Mouse (Mus musculus) right cerebral cortex, postnatal 36 days (tissue): Measurements from ENCODE around the gene Arhgef28.

ENCODE experiments used
- DNase-seq, 2 experiments: peaks; one replicate each; pipeline ENCODE4 v3.0.0; 2022; ENCODE audit warnings: low spot score in 2 of 2, mixed read lengths in 1 of 2

Gene Arhgef28

DNA sequence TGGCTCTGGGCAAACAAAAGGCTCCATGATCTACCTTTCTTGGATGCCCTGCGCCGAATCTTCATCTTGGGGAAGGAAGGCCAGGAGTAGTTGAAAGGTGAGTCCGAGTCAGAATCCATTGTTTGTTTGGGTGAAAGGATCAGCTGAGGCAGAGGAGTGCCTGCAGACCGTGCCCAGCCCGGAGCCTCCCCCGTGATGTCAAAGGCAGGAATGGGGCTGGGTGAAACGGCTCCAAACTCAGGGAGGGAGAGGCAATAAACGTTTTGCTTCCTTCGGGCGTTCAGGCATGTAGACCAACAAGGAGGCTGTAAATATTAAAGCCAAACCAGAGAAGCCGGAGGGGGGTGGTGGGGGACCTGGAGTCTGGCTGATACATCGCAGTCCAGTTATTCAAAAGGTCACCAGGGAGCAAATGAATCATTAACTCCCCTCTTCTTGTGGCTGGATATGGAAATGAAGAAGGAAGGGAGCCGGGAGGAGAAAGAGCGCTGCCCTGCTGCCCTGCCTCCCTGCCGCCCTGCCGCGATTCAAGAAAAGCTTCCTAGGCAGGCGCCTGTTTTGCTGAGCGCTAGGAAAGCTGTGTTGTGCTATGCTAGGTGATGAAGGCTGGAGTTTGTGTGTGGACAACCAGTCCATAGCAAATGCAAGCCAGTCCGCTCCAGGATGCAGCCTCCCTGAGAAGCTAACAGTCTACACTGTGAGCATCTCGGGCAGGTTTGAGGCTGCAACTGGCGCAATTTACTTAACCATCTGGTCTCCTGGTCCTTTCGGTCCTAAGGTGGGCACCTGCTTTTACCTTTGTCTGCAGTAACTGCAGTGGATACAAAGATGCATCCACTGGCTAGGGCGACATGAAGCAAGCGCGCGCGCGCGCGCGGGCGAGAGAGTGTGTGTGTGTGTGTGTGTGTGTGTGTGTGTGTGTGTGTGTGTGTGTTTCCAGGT lies 190.0 kb downstream of the Arhgef28 start:
- no peak for DNase-seq

DNA sequence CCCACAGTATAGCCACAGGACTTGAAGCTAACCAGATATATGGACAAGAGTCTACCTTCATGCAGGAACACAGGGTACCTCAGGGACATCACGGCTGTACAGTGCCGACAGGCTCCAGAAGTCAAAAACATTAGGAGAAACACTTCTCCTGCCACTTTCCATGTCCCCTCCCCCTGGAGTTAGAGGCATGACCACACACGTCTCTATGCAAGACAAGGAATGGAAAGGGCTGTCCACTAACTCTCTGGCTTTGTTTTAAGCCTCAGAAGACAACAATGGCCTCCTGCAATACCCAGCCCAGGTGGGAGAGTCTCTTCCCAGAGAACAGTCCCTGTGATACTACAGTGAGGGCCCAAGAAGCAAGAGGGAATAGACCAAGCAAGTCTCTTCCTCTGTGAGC lies 191.3 kb downstream of the Arhgef28 start:
- no peak for DNase-seq

DNA sequence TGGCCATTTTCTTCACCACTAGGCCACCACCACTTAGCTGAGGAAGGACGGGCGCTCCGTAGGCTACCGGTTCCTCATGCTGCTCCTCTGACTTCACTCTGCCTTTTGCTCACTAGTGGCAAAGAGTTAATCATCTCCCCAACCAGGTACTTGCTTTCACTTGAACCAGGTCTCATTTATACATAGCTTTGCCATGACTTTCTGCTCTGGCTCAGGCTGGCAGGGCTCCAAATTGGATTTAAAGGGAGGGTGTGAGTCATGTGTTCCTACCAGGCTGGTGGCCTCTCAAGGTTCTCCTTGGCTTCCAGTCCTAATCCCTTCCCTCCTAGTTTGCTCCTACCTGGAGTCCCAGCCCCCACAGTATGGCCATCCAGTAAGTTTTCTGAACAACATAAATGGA lies 192.5 kb downstream of the Arhgef28 start:
- DNase-seq = no peak

DNA sequence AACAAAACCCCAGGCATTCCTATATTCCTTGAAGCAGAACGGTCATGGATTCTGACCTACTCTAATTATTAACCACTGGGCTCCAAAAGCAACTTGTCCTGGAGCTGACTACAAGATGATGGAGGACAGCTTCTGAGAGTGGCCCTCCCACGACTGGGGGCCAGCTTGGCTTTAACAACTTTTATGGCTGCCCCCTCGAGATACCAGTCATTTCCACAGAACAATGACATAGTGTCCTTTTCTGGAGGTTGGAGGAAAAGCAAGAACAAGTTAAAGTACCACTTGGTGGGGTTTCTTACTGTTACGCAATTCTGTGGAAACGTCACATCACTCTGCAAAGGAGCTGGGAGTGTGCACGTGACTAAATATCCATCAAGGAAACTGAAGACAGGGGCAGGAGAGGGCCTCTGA lies 194.3 kb downstream of the Arhgef28 start:
- no peak for DNase-seq

DNA sequence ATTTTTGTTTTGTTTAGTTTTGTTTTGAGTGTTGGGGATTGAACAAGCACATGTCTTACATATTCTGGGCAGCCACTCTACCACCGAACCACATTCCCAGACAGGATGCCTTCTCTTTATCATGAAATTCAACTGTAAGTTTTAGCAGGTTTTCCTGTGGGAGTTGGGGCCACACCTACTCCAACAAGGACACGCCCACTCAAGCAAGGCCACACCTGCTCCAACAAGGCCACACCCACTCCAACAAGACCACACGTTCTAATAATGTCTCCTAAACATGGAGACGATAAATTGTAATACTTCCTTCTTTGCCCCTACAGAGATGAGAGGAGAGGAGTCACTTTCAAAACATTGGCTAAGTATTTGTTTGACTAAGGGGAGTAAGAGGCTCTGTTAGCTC lies 197.2 kb downstream of the Arhgef28 start:
- no peak for DNase-seq

DNA sequence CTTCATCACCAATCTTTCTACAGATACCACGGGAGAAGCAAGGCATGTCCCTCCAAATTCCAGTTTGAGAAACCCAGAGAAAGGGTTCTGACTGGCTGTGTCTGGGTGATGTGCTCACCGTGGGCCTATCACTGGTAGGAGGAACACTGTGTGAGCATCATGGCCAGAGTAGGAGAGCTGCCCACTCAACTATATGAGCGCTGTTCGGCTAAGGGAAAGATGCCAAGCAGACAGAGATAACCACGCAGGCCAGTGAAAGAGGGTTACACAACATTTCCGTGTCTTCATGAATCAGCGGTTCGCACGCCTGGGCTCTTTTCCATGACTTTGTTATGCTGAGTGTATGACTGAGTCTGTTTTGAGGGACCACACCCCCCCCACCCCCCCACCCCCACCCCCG lies 197.7 kb downstream of the Arhgef28 start:
- DNase-seq = peak; percentile 69 to 85

DNA sequence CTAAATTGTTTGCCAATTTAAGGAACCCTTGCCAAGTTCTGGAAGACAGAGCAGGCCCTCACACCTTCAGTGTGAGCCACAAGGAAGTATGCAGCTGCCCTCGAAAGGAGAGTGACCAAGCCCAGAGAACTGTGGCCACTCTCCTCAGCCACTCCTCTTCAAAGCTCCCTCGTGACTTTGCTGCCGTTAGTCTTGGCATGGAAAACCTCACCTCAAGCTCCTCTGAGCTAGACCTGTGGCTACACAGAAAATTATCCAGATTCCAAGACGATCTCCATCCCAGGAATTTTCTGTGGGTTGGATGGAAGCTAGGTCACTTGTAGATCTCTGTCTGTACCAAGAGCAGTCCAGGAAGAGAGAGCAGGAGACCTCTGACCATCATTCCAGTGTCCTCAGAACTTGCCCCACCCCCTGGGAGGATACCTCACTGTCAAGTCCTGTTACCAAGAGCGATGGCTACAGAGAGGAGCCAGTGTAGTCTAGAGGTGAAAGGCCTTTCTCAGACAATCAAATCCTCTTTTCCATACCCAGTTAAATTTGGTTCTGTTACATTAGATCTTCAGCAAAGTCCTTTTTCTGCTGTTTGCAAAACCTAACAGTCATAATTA lies 200.5 kb downstream of the Arhgef28 start:
- DNase-seq = no peak

DNA sequence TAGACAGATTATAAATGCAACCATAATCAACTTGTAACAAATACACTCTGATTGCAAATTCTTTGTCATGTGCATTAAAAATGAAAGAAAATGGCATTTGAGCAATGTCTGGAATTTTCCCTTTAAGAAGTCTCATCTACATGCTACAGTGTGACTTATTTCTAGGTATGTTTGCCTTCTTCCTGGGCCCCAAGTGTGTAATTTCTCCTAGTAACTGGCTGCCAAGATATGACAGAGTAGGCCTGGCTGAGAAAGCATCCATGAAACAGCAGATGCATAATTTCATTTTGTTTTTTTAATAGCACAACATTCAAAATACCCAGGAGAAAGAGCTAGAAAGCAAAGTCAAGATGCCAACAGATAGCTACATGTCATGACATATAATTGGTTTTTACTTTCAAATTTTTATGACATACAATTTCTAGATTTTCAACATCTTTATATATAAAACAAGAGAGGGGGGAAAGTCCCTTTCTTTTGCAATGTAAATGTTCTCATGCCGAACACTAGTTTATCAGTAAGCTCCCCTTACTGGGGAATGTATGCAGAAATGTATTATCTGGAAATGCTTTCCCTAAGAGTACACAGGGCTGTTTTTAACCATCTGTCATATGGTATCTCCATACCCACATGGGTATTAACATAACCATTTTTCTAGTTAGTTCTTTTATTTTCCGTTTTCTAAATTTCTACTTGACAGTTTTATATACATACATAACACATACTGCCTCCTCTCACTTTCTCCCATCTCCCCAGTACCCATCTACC lies 201.4 kb downstream of the Arhgef28 start:
- no peak for DNase-seq

DNA sequence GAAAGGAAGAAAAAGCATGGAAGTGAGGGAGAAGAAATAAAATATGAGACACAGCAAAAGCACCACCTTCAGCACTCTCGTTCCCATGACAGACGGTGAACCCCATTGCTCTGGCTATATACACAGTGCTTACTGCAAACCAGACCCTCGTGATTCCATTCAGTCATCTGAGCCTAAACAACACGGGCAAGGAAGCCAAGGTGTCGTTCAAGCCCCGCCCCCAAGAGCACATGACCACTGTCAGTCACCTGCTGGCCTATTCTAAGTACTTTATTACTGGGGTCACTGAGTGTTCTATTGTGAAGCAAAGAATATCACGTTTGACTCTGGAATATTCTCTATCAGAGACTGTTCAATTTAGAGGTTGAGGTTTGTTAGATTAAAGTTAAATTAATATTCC lies 202.5 kb downstream of the Arhgef28 start:
- DNase-seq = no peak

DNA sequence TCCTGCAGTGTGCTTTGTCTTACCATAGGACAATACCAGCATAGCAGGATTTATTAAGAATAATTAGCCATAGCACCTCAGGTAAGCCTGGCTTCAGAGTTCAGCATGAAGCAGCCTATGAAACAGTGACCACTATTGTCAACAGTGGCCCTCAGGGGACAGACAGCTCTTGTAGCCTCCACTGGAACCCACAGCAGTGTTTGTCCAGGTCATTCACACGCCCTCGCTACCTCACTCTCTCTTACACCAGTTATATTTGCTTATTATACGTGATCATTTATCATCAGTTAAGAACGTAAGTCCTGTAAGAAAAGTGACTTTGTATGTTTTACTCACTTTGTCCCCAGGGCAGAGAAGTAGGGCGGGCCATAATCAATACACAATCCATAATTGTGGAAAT lies 203.6 kb downstream of the Arhgef28 start:
- no peak for DNase-seq

DNA sequence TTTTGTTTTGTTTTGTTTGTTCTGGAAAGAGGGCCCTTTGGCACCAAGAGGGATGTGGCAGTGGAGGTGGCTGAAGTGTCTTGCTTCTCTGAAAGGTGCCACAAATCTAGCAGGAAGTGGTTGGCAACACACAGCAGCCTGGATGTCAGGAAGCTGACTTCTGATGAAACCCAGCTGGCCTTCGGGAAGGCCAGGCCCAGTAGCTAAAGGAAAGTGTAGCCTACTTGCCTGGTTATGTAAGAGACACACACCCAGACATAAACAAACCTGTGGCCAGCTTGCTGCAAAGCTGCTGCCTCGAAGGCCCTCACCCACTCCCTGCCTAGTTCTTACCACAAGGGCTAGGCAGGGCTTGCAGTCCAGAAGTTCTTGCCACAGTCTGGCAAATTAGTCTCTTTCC lies 204.1 kb downstream of the Arhgef28 start:
- DNase-seq = no peak

DNA sequence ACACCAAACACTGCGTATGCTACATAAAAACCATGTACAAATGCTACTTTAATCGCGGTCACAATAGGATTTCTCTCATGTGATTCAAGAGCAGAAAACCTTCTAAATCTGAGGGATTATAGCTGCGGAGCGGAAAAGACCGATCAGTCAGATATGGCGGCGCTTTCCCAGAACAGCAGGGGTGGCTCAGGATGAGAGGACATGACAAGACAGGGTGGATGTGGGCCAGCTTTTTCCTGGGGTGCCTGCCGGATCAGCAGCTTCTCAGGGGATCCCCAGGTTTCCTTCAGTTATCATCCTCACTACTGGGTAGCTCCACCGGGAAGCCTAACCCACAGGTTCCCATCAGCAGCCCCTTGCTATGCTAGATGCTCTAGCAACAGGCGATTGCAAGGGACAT lies 204.5 kb downstream of the Arhgef28 start:
- DNase-seq = no peak

DNA sequence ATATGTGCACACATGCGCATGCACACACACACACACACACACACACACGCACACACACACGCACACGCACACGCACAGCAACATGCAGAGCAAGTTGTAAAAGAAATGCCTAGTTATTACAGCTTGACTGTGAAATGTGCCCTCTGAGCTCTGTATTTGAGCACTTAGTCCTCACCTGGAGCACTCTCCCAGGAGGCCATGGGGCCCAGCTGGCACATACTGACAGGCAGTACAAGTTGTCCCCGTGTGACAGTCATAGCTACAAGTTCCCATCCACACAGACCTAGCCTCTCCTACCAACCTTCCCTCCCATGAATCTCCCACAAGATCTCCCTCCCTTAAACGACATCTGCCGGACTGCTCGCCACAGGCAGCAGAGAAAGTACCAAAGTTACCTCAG lies 205.4 kb downstream of the Arhgef28 start:
- no peak for DNase-seq

DNA sequence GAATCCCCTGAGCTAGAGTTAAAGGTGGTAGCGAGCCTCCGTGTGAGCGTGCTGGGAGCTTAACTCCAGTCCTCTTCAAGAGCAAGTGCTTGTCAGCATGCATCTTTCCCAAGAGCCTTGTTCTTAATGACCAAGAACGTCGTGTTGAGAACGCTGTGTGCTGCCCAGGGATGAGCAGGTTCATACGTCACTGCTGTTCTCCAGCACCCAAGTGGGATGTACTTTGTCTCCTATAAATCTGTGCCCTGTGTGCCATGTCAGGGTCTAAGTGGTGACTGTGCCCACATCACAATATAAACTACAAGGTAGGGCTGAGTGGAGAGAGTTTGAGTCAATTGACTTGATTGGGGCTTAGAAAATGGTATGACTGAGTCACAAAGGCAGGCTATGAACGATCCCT lies 207.1 kb downstream of the Arhgef28 start:
- DNase-seq = no peak

DNA sequence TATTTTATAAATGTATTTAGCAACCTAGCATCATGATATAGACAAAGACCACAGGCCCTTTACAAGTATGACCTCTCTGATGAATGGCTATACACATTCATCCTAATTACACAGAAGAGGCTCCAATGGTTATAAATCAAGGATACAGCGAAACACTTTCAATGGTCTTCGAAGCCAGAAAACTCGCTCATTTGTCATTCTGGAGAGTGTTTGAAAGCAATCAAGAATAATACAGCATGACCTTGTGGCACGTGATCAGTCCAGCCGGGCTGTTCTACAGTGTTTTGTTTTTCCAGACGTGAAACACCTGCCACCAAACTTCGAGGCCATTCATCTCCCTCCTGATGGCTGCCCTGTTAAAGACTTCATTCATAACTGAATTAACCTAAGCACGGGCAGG lies 207.7 kb downstream of the Arhgef28 start:
- DNase-seq = no peak

DNA sequence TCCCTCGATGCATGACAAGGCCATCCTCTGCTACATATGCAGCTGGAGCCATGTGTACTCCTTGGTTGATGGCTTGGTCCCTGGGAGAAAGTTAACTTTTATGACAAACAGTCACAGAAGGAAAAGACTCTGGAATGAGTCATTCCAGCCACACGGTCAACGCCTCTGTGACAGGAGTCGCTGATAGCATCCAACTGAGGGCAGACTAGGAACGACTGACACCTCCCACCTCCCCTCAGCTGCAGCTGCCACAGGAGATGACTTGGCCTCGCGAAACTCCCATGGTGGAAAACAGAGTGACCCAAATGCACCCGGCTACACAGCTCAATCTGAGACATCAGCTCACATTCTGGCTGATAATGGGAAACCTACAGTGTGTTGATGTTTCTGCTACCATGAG lies 215.3 kb downstream of the Arhgef28 start:
- no peak for DNase-seq

DNA sequence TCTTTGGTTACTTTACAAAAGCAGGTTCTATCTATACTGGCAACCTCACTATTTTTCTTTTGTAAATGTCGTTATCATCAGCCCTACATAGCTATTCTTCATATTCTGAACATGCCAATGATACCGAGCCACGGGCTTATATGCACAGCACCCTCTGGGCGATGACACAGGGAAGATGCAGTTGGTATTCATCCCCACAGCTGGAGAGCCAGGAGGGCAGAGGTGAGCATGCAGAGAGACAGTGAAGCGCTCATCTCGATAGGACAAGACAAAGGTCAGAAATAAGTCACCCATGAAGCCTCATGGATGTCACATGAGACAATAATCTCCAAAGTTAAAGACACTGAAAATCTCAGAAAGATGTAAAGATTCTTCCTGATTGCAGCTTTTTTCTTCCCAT lies 217.4 kb downstream of the Arhgef28 start:
- no peak for DNase-seq

DNA sequence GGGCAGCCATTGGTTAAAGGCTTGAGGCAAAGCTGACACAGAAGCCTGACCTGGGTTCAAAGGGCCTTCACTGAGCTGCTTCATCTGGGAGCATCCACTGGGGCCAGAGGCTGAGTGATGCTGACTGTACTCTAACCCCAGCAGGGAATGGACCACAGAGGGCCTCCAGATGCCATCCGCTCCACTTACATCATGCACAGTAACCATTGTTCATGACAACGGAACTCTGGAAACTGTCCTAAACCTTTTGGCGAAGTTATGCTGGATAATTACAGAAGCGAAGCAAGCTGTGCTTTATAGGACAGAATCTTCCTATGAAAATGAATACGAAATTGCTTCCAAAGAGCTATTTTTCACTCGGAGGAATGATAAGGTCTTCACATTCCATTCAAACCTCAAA lies 219.5 kb downstream of the Arhgef28 start:
- DNase-seq = no peak

DNA sequence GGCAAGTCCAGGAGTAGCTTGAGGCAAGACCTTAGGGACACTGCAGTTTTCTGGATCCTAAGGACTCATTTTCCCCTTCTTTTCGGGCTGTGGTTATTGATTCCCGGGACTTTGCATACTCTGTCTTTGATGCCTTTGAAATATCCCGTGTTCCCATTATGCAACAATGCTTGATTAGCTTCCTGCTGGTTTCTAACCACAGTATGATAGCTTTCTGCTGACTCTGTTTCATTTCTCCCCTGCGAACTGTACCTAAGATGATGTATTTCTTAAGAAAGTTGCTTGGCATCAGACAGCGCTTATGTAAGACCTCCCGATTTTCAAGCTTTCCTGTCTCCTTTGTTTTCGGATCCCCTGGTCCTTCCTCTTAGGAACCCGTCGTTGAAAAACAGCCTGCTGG lies 229.1 kb downstream of the Arhgef28 start:
- no peak for DNase-seq

DNA sequence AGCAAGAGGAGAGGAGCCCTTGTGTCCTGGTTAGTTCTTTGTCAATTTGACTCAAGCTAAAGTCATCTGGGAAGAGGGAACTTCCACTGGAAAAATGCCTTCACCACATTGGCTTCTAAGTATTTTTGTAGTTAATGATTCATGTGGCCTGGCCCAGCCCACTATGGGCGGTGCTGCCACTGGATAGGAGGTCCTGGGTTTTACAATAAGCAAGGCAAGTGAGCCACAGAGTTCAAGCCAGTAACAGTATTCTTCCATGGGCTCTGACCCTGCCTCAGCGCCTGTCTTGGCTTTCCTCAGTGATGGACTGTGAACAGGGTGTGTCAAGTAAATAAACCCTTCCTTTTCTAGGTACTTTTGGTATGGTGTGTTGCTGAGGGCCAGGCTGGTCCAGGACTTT lies 229.6 kb downstream of the Arhgef28 start:
- DNase-seq = no peak

DNA sequence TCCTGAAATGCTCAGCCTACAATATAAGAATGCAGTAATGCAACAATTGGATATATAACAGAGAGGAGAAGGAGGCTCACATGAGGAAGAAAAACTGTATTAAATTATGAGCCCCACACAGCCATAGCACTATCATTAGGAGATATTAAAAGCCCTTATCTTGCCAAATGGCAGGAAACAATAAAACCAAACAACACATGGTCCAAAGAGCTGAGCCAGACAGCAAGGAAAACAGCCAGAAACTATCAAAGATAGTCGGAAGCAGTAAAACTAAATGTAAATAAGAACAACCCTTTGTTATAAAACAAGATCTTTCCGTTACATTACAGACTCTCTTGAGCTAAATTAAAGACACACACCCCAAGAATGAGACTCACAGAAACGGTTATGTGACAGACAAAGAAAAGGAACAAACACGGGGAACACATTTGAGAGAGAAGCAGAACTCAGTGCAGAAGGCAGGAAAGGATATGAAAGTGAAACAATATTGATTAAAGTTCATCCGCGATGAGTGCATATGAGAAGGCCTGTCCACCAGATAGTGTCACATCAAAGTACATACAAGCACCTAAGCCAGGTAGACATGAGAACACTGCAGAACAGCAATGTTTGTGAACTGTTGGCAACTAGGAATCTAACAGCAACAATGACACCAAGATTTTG lies 231.6 kb downstream of the Arhgef28 start:
- DNase-seq = no peak

DNA sequence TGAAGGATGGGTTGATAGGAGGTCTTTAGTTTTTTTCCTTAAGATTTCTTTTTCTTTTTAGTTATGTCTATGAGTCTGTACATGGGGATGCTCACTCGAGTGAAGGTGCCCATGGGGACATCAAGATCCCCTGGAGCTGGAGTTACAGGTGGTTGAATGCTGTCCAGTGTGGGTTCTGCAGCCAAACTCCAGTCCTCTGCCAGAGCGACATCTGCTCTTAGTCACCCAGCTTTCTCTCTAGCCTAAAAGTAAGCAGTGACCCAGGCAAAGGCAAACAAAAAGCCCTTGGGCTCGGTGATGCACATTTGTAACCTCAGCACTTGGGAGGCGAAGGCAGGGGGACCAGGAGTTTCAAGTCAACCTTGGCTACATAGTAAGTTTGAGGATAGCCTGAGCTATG lies 232.3 kb downstream of the Arhgef28 start:
- DNase-seq = no peak
